10 mouse cellular contexts compared by ENCODE assay signal in the genomic region with DNA sequence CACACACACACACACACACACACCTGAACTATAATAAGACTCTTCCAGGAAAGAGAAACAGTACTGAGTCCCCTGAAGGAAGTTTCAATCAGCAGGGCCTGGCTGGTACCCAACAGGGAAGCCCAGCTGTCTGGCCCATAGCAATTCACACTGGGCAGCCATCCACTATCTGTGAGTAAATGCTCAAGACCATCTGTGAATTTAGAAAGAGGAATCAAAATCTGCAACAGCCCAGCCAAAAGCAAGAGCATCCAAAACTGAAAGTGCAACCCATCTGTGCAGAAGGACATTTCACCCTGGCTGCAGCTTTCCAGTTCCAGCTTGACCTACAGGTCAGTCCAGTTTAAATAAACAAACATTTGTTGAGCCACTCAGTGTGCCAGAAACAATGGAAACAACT.
DNase-seq lines count a peak whose midpoint lies in the region; ATAC-seq and TF ChIP-seq lines count a peak whose summit lies in the region.
"Had no signal": no experiment of that assay in that cellular context is flagged by ENCODE, and none has a peak within 500 bp of the region (broad histone marks: within the 10 kb centered on the region; RNA-seq: fewer than 3 reads in every experiment).

No protein-coding gene starts in this region.

- H3K4me2 ChIP-seq in hindbrain, embryonic 14.5 days (replicated peaks), result no peak overlapping the region
- H3K4me2 ChIP-seq: embryonic facial prominence, embryonic 15.5 days had no signal

- no peaks in the 10 kb centered on the region for H3K4me1 ChIP-seq in hindbrain, embryonic 14.5 days (replicated peaks; ENCODE audit: control insufficient read depth, insufficient read depth, low read length)
- no peaks in the 10 kb centered on the region for H3K4me1 ChIP-seq in hindbrain, embryonic 10.5 days (replicated peaks)
- no peaks in the 10 kb centered on the region for H3K4me1 ChIP-seq in midbrain, embryonic 10.5 days
- H3K4me1 ChIP-seq: embryonic facial prominence, embryonic 15.5 days had no signal

- H3K9ac ChIP-seq in hindbrain, embryonic 14.5 days, result no peak overlapping the region
- H3K9ac ChIP-seq: embryonic facial prominence, embryonic 15.5 days; liver, embryonic 14.5 days had no signal

- H3K9me3 ChIP-seq in hindbrain, embryonic 14.5 days (ENCODE audit: control insufficient read depth, low read length), result no peaks in the 10 kb centered on the region
- H3K9me3 ChIP-seq in hindbrain, embryonic 10.5 days, result no peaks in the 10 kb centered on the region
- no peaks in the 10 kb centered on the region for H3K9me3 ChIP-seq in midbrain, embryonic 10.5 days (replicated peaks)
- H3K9me3 ChIP-seq: embryonic facial prominence, embryonic 15.5 days had no signal

- peak; percentile 53; the same call in 1 of the 2 replicates for ATAC-seq in hindbrain, embryonic 14.5 days (ENCODE audit: low FRiP score)

- no peak for TF ChIP-seq CTCF in layer of hippocampus, adult 2 months (conservative IDR thresholded peaks at IDR 0.05)

- H3K27ac ChIP-seq in hindbrain, embryonic 14.5 days, result no peak overlapping the region
- H3K27ac ChIP-seq in hindbrain, embryonic 10.5 days, result no peak overlapping the region
- no peak overlapping the region for H3K27ac ChIP-seq in layer of hippocampus, adult 2 months
- H3K27ac ChIP-seq in midbrain, embryonic 10.5 days (replicated peaks), result no peak overlapping the region
- H3K27ac ChIP-seq: embryonic facial prominence, embryonic 15.5 days; liver, embryonic 14.5 days had no signal

- H3K36me3 ChIP-seq in hindbrain, embryonic 14.5 days (replicated peaks; ENCODE audit: control insufficient read depth, insufficient read depth), result no peaks in the 10 kb centered on the region
- H3K36me3 ChIP-seq in hindbrain, embryonic 10.5 days, result no peaks in the 10 kb centered on the region
- H3K36me3 ChIP-seq in midbrain, embryonic 10.5 days, result no peaks in the 10 kb centered on the region
- H3K36me3 ChIP-seq: embryonic facial prominence, embryonic 15.5 days had no signal

- no peaks in the 10 kb centered on the region for H3K27me3 ChIP-seq in hindbrain, embryonic 14.5 days (ENCODE audit: control insufficient read depth, insufficient read depth, low read length)
- no peaks in the 10 kb centered on the region for H3K27me3 ChIP-seq in hindbrain, embryonic 10.5 days (ENCODE audit: insufficient read depth, poor library complexity, severe bottlenecking)
- H3K27me3 ChIP-seq in midbrain, embryonic 10.5 days (ENCODE audit: low read depth, poor library complexity, severe bottlenecking), result no peaks in the 10 kb centered on the region
- H3K27me3 ChIP-seq: embryonic facial prominence, embryonic 15.5 days had no signal

- H3K4me3 ChIP-seq in hindbrain, embryonic 14.5 days (replicated peaks; ENCODE audit: low read length), result no peak overlapping the region
- no peak overlapping the region for H3K4me3 ChIP-seq in hindbrain, embryonic 10.5 days
- H3K4me3 ChIP-seq in layer of hippocampus, adult 2 months, result no peak overlapping the region
- no peak overlapping the region for H3K4me3 ChIP-seq in midbrain, embryonic 10.5 days
- H3K4me3 ChIP-seq: embryonic facial prominence, embryonic 15.5 days had no signal

- no peak for DNase-seq in hindbrain, embryonic 14.5 days (ENCODE audit: low spot score)
- no peak for DNase-seq in hindbrain, embryonic 10.5 days (ENCODE audit: low spot score)
- peak; percentile 10 to 24 for DNase-seq in adrenal gland, postnatal 36 days
- DNase-seq in frontal cortex, postnatal 36 days (ENCODE audit: low spot score in 2 of 2), result peak; percentile 17 to 56
- peak; percentile 55 to 71 for DNase-seq in layer of hippocampus, adult 2 months (ENCODE audit: low spot score in 2 of 2)
- peak; percentile 11 to 37 for DNase-seq in lung, postnatal 4 days
- no peak for DNase-seq in B cell, adult 2 months
- no peak for DNase-seq in midbrain, embryonic 10.5 days (ENCODE audit: low spot score)

Comparison
In these comparisons a context has a peak if more than half of its experiments do, and no peak if none do; other contexts are left out.
1. DNase-seq: peak in adrenal gland, postnatal 36 days (2 of 2), frontal cortex, postnatal 36 days (2 of 2), layer of hippocampus, adult 2 months (2 of 2) and lung, postnatal 4 days (2 of 2); none in hindbrain, embryonic 14.5 days (single experiment), hindbrain, embryonic 10.5 days (single experiment), B cell, adult 2 months (0 of 2) and midbrain, embryonic 10.5 days (single experiment).